Mouse (Mus musculus) heart, adult 2 months (tissue): ENCODE data around the gene Chsy1. TPM values are rescaled to one million over a fixed set of nuclear protein-coding genes. Genes with fewer than 3 reads are reported as not detected.

Experiments
- DNase-seq, 2 experiments: peaks; one replicate each; pipeline ENCODE4 v3.0.0; 2021
- H3K27ac ChIP-seq: fragments of 200-600 bp; 2 replicates; pipeline ENCODE4 v1.8.1; 2022
- H3K27me3 ChIP-seq: fragments of 200-500 bp; 2 replicates; pipeline ENCODE4 v1.6.1; 2012; ENCODE audit warnings: mild to moderate bottlenecking, low read length, inconsistent platforms, mixed read lengths; ENCODE audit not compliant: control insufficient read depth, insufficient read depth
- H3K36me3 ChIP-seq: fragments of 200-500 bp; 2 replicates; pipeline ENCODE4 v1.6.1; 2012; ENCODE audit warnings: low read length, inconsistent platforms; ENCODE audit not compliant: control insufficient read depth, insufficient read depth
- H3K4me1 ChIP-seq: fragments of 200-500 bp; 2 replicates; pipeline ENCODE4 v1.6.1; 2011; ENCODE audit warnings: low read length; ENCODE audit not compliant: control insufficient read depth, insufficient read depth
- H3K4me3 ChIP-seq: fragments of 200-600 bp; 2 replicates; pipeline ENCODE4 v1.8.1; 2022
- H3K79me2 ChIP-seq: fragments of 200-500 bp; replicated peaks from 2 replicates; pipeline ENCODE4 v1.6.1; 2012; ENCODE audit warnings: mild to moderate bottlenecking, inconsistent platforms, low read length, moderate library complexity, mixed read lengths; ENCODE audit not compliant: control insufficient read depth, insufficient read depth
- H3K9ac ChIP-seq: fragments of 200-500 bp; 2 replicates; pipeline ENCODE4 v1.6.1; 2012; ENCODE audit warnings: low read depth, mild to moderate bottlenecking, control low read depth, inconsistent platforms, low read length, mixed read lengths
- CTCF ChIP-seq: fragments of 200-600 bp; IDR thresholded peaks from 2 replicates; pipeline ENCODE4 v1.8.1; 2022; ENCODE audit warnings: antibody characterized with exemption, mild to moderate bottlenecking, moderate library complexity
- EP300 ChIP-seq: fragments of 200-500 bp; IDR thresholded peaks from 2 replicates; pipeline ENCODE4 v1.6.1; 2011; ENCODE audit warnings: low read depth, low read length, control low read depth; ENCODE audit not compliant: insufficient read depth
- POLR2A ChIP-seq: fragments of 200-500 bp; IDR thresholded peaks from 2 replicates; pipeline ENCODE4 v1.6.1; 2011; ENCODE audit warnings: mild to moderate bottlenecking, low read depth, low read length, control low read depth; ENCODE audit not compliant: insufficient read depth
- WGBS: fragments of 180-500 bp; shearing (Covaris S2); methylation state at CpG from one replicate; pipeline ENCODE4 v1.1.7; 2018; 5-methylcytosine and 5-hydroxymethylcytosine counted together
- intact Hi-C: fragments of 180-260 bp; cut with DNase I; formaldehyde crosslinking; loops from one replicate; pipeline ENCODE4 v1.15.1; 2025
- polyA plus RNA-seq: library from polyadenylated mRNA; depleted of rRNA; stranded (reverse); fragments of >200 nt; gene quantifications from 2 replicates; pipeline ENCODE4 v1.2.3, GENCODE M21; 2012
- total RNA-seq, 2 experiments: library from RNA; stranded (reverse); gene quantifications; 2 replicates each; pipeline ENCODE4 v1.2.3; 2021

Chsy1 gene
- total and polyA plus RNA-seq, 3 experiments = 4.8 to 13.4 (median 12.3) TPM

- WGBS = 60% methylated on average over 4 of the region's 4 CpGs
- no peak for DNase-seq
- H3K27ac ChIP-seq = no peak overlapping the region
- no peaks in the 10 kb centered on the region for H3K79me2 ChIP-seq
- intact Hi-C loops = no loop called here
- H3K4me1 ChIP-seq = peaks cover 5% of the 10 kb centered on the region
- TF ChIP-seq EP300 (no peak), CTCF (no peak), POLR2A (no peak)
- no peaks in the 10 kb centered on the region for H3K27me3 ChIP-seq
- H3K9ac ChIP-seq = no peak overlapping the region
- no peaks in the 10 kb centered on the region for H3K36me3 ChIP-seq
- no peak overlapping the region for H3K4me3 ChIP-seq
Observed at GRCm38 (mm10) chr7:66176929-66177328, 67.6 kb downstream of the Chsy1 start.

- no peaks in the 10 kb centered on the region for H3K36me3 ChIP-seq
- H3K4me1 ChIP-seq = peaks cover 5% of the 10 kb centered on the region
- 91% methylated on average over 6 of the region's 6 CpGs for WGBS
- no peaks in the 10 kb centered on the region for H3K27me3 ChIP-seq
- no peak overlapping the region for H3K27ac ChIP-seq
- no peak for DNase-seq
- intact Hi-C loops = no loop called here
- no peak for TF ChIP-seq POLR2A
- TF ChIP-seq CTCF = no peak
- H3K79me2 ChIP-seq = no peaks in the 10 kb centered on the region
- H3K9ac ChIP-seq = no peak overlapping the region
- no peak overlapping the region for H3K4me3 ChIP-seq
Observed at GRCm38 (mm10) chr7:66178101-66178500, 68.8 kb downstream of the Chsy1 start.

DNA sequence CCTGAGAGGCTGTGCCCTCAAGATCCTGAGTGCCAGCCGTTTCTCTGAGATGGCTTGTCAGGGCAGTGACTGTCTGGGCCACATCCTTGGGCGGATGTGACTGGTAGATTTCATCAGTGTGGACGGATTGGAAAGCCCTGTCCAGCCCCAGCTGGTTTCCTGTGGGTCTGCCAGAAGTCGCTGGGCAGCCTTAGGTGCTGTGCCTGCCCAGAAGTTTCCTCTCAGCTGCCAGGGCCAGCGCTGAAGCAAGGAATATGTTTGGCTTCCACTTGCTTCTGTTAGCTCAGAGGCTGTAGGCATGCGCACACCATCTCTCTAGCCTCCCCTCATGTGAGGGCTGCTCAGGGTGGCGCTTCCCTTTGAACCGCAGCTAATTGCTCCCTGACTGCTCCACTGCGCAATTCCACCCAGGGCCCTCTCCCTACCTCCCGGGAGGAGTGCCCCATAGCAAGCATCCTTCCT, 69.8 kb downstream of the Chsy1 start:
- no peak overlapping the region for H3K4me3 ChIP-seq
- no peak for TF ChIP-seq POLR2A
- TF ChIP-seq EP300 = 0 out of 2 replicates have a peak, but pooled peaks have one; percentile 15
- H3K36me3 ChIP-seq = no peaks in the 10 kb centered on the region
- no peaks in the 10 kb centered on the region for H3K27me3 ChIP-seq
- no peak overlapping the region for H3K27ac ChIP-seq
- H3K4me1 ChIP-seq = peaks cover 5% of the 10 kb centered on the region
- H3K9ac ChIP-seq = no peak overlapping the region
- DNase-seq = peak in 1 of 2 experiments; percentile 70
- intact Hi-C loops = no loop called here
- WGBS = 32% methylated on average over 10 of the region's 10 CpGs
- no peaks in the 10 kb centered on the region for H3K79me2 ChIP-seq

- Histone ChIP-seq H3K4me1 (peaks cover 5% of the 10 kb centered on the region), H3K36me3 (no peaks in the 10 kb centered on the region), H3K79me2 (no peaks in the 10 kb centered on the region), H3K9ac (no peak overlapping the region), H3K27ac (no peak overlapping the region), H3K27me3 (no peaks in the 10 kb centered on the region), H3K4me3 (no peak overlapping the region)
- TF ChIP-seq POLR2A (no peak), CTCF (no peak), EP300 (no peak)
- DNase-seq = no peak
- WGBS = 66% methylated on average over 7 of the region's 7 CpGs
- intact Hi-C loops = no loop called here
Observed at GRCm38 (mm10) chr7:66179711-66180110, 70.4 kb downstream of the Chsy1 start.

- Histone ChIP-seq H3K27me3 (no peaks in the 10 kb centered on the region), H3K27ac (no peak overlapping the region), H3K9ac (no peak overlapping the region), H3K36me3 (no peaks in the 10 kb centered on the region), H3K4me3 (no peak overlapping the region), H3K4me1 (peaks cover 5% of the 10 kb centered on the region), H3K79me2 (no peaks in the 10 kb centered on the region)
- intact Hi-C loops = no loop called here
- TF ChIP-seq CTCF (no peak), POLR2A (no peak), EP300 (no peak)
- DNase-seq = no peak
- WGBS = 47% methylated on average over 3 of the region's 3 CpGs
Observed at GRCm38 (mm10) chr7:66180260-66180659, 70.9 kb downstream of the Chsy1 start.

- WGBS = 72% methylated on average over 10 of the region's 10 CpGs
Observed at GRCm38 (mm10) chr7:66180711-66181365, 71.5 kb downstream of the Chsy1 start.

More at GRCm38 (mm10) chr7:66180711-66181365, 71.5 kb downstream of the Chsy1 start:
- no peak for DNase-seq
- no peaks in the 10 kb centered on the region for H3K27me3 ChIP-seq
- no peak overlapping the region for H3K9ac ChIP-seq
- peaks cover 5% of the 10 kb centered on the region for H3K4me1 ChIP-seq
- no peak overlapping the region for H3K27ac ChIP-seq
- no peak for TF ChIP-seq POLR2A
- TF ChIP-seq CTCF = no peak
- no peak for TF ChIP-seq EP300
- no peaks in the 10 kb centered on the region for H3K79me2 ChIP-seq
- H3K4me3 ChIP-seq = no peak overlapping the region
- no peaks in the 10 kb centered on the region for H3K36me3 ChIP-seq
- intact Hi-C loops = no loop called here
